8 mouse cellular contexts compared by ENCODE assay signal in genomic region chr10:82127850-82128401, GRCm38 (mm10). TPM values are rescaled to one million over a fixed set of nuclear protein-coding genes. Genes with fewer than 3 reads are reported as not detected.
DNase-seq lines count a peak whose midpoint lies in the region; ATAC-seq and TF ChIP-seq lines count a peak whose summit lies in the region.

Gene AU041133 (plus strand): TSS chr10:82128013.

- 3% methylated on average over 41 of the region's 41 CpGs for WGBS in hindbrain, embryonic 13.5 days

- peak within 1 kb of the TSS; percentile 93 for H3K27ac ChIP-seq in hindbrain, embryonic 13.5 days

- peaks cover 29% of the 10 kb centered on the region for H3K36me3 ChIP-seq in hindbrain, embryonic 13.5 days

- peaks cover 5% of the 10 kb centered on the region; the same call in 1 of the 2 replicates for H3K4me1 ChIP-seq in hindbrain, embryonic 13.5 days (replicated peaks)

- CTCF ChIA-PET in Patski (lab: Charles Lee) = no interaction called here

- TF ChIP-seq CTCF in Patski (IDR thresholded peaks at IDR 0.05) = no peak

- H3K27me3 ChIP-seq in Patski = peaks cover 11% of the 10 kb centered on the region
- H3K27me3 ChIP-seq in hindbrain, embryonic 13.5 days = no peaks in the 10 kb centered on the region

- POLR2A ChIA-PET in Patski (lab: Charles Lee) = no interaction called here

- peaks cover 50% of the 10 kb centered on the region for H3K9me3 ChIP-seq in hindbrain, embryonic 13.5 days

- DNase-seq in Patski (ENCODE audit: low read depth, low spot score) = peak; percentile 50
- DNase-seq in cerebellum, postnatal 14 days = peak; percentile 89 to 90
- DNase-seq in frontal cortex, postnatal 14 days (ENCODE audit: low spot score in 2 of 2) = peak; percentile 87 to 89
- DNase-seq in layer of hippocampus, postnatal 25 days (ENCODE audit: extremely low spot score in 1 of 2, low spot score in 1 of 2) = peak; percentile 71 to 86
- peak; percentile 89 for DNase-seq in lung, postnatal 25 days (ENCODE audit: low spot score)
- DNase-seq in retina, embryonic 14.5 days (ENCODE audit: low spot score) = peak; percentile 90
- DNase-seq in thymus, postnatal 4 days = peak; percentile 88

- in situ Hi-C loops in Patski (cut with MboI; ENCODE audit: low pct_unique_long_range_greater_than_20kb) = no loop called here

- peak within 1 kb of the TSS; percentile 51 for H3K4me2 ChIP-seq in hindbrain, embryonic 13.5 days

- H3K4me3 ChIP-seq in hindbrain, embryonic 13.5 days = peak within 1 kb of the TSS; percentile 69

- peak; percentile 100 for ATAC-seq in Patski
- ATAC-seq in hindbrain, embryonic 13.5 days (ENCODE audit: low FRiP score) = peak; percentile 100

- H3K9ac ChIP-seq in hindbrain, embryonic 13.5 days = peak within 1 kb of the TSS; percentile 82

RNA-seq across cellular contexts. Expression of gene AU041133, which starts in this region (rescaled TPM):
- polyA plus RNA-seq in Patski (2021) = 5.5 TPM
- polyA plus RNA-seq in hindbrain, embryonic 13.5 days (2015; fragmentation: Nextera tagmentation; extraction: Ambion mirVana) = 9.1 and 9.6 TPM in 2 replicates
- total RNA-seq in layer of hippocampus, postnatal 25 days (2021) = 1 to 10 TPM; 7.4 to 9.7 TPM

Comparison
In these comparisons a context has a peak if more than half of its experiments do, and no peak if none do; other contexts are left out.
1. Peak in every context shown above with its lines: DNase-seq, ATAC-seq, H3K4me3 ChIP-seq and H3K27ac ChIP-seq.